Mouse (Mus musculus): ENCODE measurements around the gene Vkorc1. TPM values are rescaled to one million over a fixed set of nuclear protein-coding genes. Genes with fewer than 3 reads are reported as not detected.

The Vkorc1 gene
- total and polyA plus RNA-seq, 3 experiments, result 36.2 to 66.4 TPM; not detected in 1

- Histone ChIP-seq H3K36me3 (ENCODE audit: control insufficient read depth in 1 of 2, insufficient read depth in 2 of 2, low read length in 2 of 2) (peaks cover 2 to 17% of the 10 kb centered on the region in 2 experiments), H3K9me3 (replicated peaks; ENCODE audit: insufficient read depth, low read length) (no peaks in the 10 kb centered on the region), H3K27ac (ENCODE audit: control insufficient read depth, low read depth, low read length) (no peak overlapping the region)
Measured at GRCm38 (mm10) chr7:127925252-127925651, 29.8 kb upstream of the Vkorc1 start.

GRCm38 (mm10) chr7:127923714-127924113 lies 28.3 kb upstream of the Vkorc1 start:
- no peaks in the 10 kb centered on the region for H3K9me3 ChIP-seq (replicated peaks; ENCODE audit: insufficient read depth, low read length)
- H3K36me3 ChIP-seq (ENCODE audit: control insufficient read depth in 1 of 2, insufficient read depth in 2 of 2, low read length in 2 of 2), result peaks cover 2 to 15% of the 10 kb centered on the region in 2 experiments
- H3K27me3 ChIP-seq (ENCODE audit: control insufficient read depth in 1 of 2, insufficient read depth in 2 of 2, low read length in 2 of 2), result no peaks in the 10 kb centered on the region
- H3K4me3 ChIP-seq (ENCODE audit: control insufficient read depth in 1 of 2, insufficient read depth in 1 of 2, low read depth in 2 of 2, low read length in 2 of 2), result no peak overlapping the region
- H3K9ac ChIP-seq (ENCODE audit: control insufficient read depth, low read depth, low read length, poor library complexity, severe bottlenecking), result no peak overlapping the region
- no peak for DNase-seq (ENCODE audit: low read depth, low spot score)
- no peak overlapping the region for H3K27ac ChIP-seq (ENCODE audit: control insufficient read depth, low read depth, low read length)
- no peak for TF ChIP-seq NELFE (IDR thresholded peaks at IDR 0.05; ENCODE audit: low read depth, low read length)
- no peak for TF ChIP-seq MEF2A (IDR thresholded peaks at IDR 0.05; ENCODE audit: extremely low read depth, insufficient replicate concordance, low read depth, low read length, poor library complexity, severe bottlenecking)
- no peak for TF ChIP-seq MAFK (IDR thresholded peaks at IDR 0.05; ENCODE audit: borderline replicate concordance, low read depth, low read length)
- no peak for TF ChIP-seq NRF1 (IDR thresholded peaks at IDR 0.05; ENCODE audit: insufficient read depth, low read depth, low read length, poor library complexity, severe bottlenecking)
- no peak for TF ChIP-seq POLR2A (IDR thresholded peaks at IDR 0.05; ENCODE audit: control insufficient read depth in 1 of 2, insufficient read depth in 1 of 2, low read depth in 1 of 2, low read length in 2 of 2, poor library complexity in 1 of 2)
- no peak for TF ChIP-seq ZKSCAN1 (IDR thresholded peaks at IDR 0.05; ENCODE audit: low read depth, low read length)
- TF ChIP-seq MAZ (IDR thresholded peaks at IDR 0.05; ENCODE audit: low read depth, low read length), result no peak
- no peak for TF ChIP-seq RCOR1 (IDR thresholded peaks at IDR 0.05; ENCODE audit: low read depth, low read length)
- TF ChIP-seq EP300 (IDR thresholded peaks at IDR 0.05; ENCODE audit: low read depth in 1 of 2, low read length in 2 of 2), result no peak
- TF ChIP-seq POLR2AphosphoS2 (IDR thresholded peaks at IDR 0.05; ENCODE audit: low read length), result no peak
- TF ChIP-seq ELF1 (IDR thresholded peaks at IDR 0.05; ENCODE audit: low read depth, low read length), result no peak
- TF ChIP-seq TCF12 (IDR thresholded peaks at IDR 0.05; ENCODE audit: low read depth, low read length), result no peak
- no peak for TF ChIP-seq MYC (IDR thresholded peaks at IDR 0.05; ENCODE audit: low read depth, low read length)
- TF ChIP-seq USF2 (IDR thresholded peaks at IDR 0.05; ENCODE audit: borderline replicate concordance in 1 of 2, insufficient read depth in 1 of 2, low read depth in 1 of 2, low read length in 2 of 2), result no peak
- no peak for TF ChIP-seq CTCF (IDR thresholded peaks at IDR 0.05 in 2 of 3, conservative IDR thresholded peaks at IDR 0.05 in 1 of 3; ENCODE audit: control insufficient read depth in 1 of 3, insufficient read depth in 1 of 3, low read depth in 2 of 3, low read length in 3 of 3, poor library complexity in 1 of 3, severe bottlenecking in 1 of 3)
- no peaks in the 10 kb centered on the region for H3K79me2 ChIP-seq (ENCODE audit: control insufficient read depth, insufficient read depth, low read length, poor library complexity)
- peaks cover 0 to 13% of the 10 kb centered on the region in 2 experiments; a peak in 2 of 4 replicates for H3K4me1 ChIP-seq (ENCODE audit: control insufficient read depth in 1 of 2, insufficient read depth in 2 of 2, low read length in 2 of 2)

More at GRCm38 (mm10) chr7:127925252-127925651, 29.8 kb upstream of the Vkorc1 start:
- Histone ChIP-seq H3K4me3 (ENCODE audit: control insufficient read depth in 1 of 2, insufficient read depth in 1 of 2, low read depth in 2 of 2, low read length in 2 of 2) (no peak overlapping the region), H3K79me2 (ENCODE audit: control insufficient read depth, insufficient read depth, low read length, poor library complexity) (no peaks in the 10 kb centered on the region), H3K9ac (ENCODE audit: control insufficient read depth, low read depth, low read length, poor library complexity, severe bottlenecking) (no peak overlapping the region), H3K4me1 (ENCODE audit: control insufficient read depth in 1 of 2, insufficient read depth in 2 of 2, low read length in 2 of 2) (peaks cover 0 to 26% of the 10 kb centered on the region in 2 experiments; a peak in 2 of 4 replicates), H3K27me3 (ENCODE audit: control insufficient read depth in 1 of 2, insufficient read depth in 2 of 2, low read length in 2 of 2) (no peaks in the 10 kb centered on the region)
- DNase-seq (ENCODE audit: low read depth, low spot score), result no peak
- TF ChIP-seq MXI1 (IDR thresholded peaks at IDR 0.05; ENCODE audit: low read depth, low read length), result no peak
- no peak for TF ChIP-seq NELFE (IDR thresholded peaks at IDR 0.05; ENCODE audit: low read depth, low read length)
- no peak for TF ChIP-seq BHLHE40 (IDR thresholded peaks at IDR 0.05; ENCODE audit: borderline replicate concordance, low read depth, low read length)
- TF ChIP-seq MYC (IDR thresholded peaks at IDR 0.05; ENCODE audit: low read depth, low read length), result no peak
- no peak for TF ChIP-seq TCF12 (IDR thresholded peaks at IDR 0.05; ENCODE audit: low read depth, low read length)
- TF ChIP-seq POLR2A (IDR thresholded peaks at IDR 0.05; ENCODE audit: control insufficient read depth in 1 of 2, insufficient read depth in 1 of 2, low read depth in 1 of 2, low read length in 2 of 2, poor library complexity in 1 of 2), result no peak
- TF ChIP-seq MAFK (IDR thresholded peaks at IDR 0.05; ENCODE audit: borderline replicate concordance, low read depth, low read length), result no peak
- TF ChIP-seq MAX (IDR thresholded peaks at IDR 0.05; ENCODE audit: low read length), result no peak
- TF ChIP-seq CTCF (IDR thresholded peaks at IDR 0.05 in 2 of 3, conservative IDR thresholded peaks at IDR 0.05 in 1 of 3; ENCODE audit: control insufficient read depth in 1 of 3, insufficient read depth in 1 of 3, low read depth in 2 of 3, low read length in 3 of 3, poor library complexity in 1 of 3, severe bottlenecking in 1 of 3), result no peak
